Mouse (Mus musculus): Measurements from ENCODE around the gene Herpud2. TPM values are rescaled to one million over a fixed set of nuclear protein-coding genes. Genes with fewer than 3 reads are reported as not detected.

Herpud2 gene
- 122 TPM for polyA plus RNA-seq (2017; shearing (Covaris generic))

GRCm38 (mm10) chr9:25151611-25152241 lies at the start of gene Herpud2:
Gene Herpud2, minus strand, starts transcription at chr9:25151820.

GRCm38 (mm10) chr9:25089122-25089521 lies 62.5 kb downstream of the Herpud2 start, which contains the start of gene Gm10181:
Gene Gm10181, plus strand, starts transcription at chr9:25089422.

Other genes with a start within 250 kb of the Herpud2 start
- not detected for gene Gm10181, start 62.4 kb downstream of the Herpud2 start, polyA plus RNA-seq (2017; shearing (Covaris generic))
- 253 TPM for gene Sept7, start 100.6 kb upstream of the Herpud2 start, polyA plus RNA-seq (2017; shearing (Covaris generic))

Measured in naive thymus-derived CD4-positive, alpha-beta T cell, adult 5 months (primary cell).